Mouse (Mus musculus) megakaryocyte-erythroid progenitor cell, adult 5 weeks (primary cell): ENCODE data around the gene Znrf4. TPM values are rescaled to one million over a fixed set of nuclear protein-coding genes. Genes with fewer than 3 reads are reported as not detected.

ENCODE experiments used
- polyA plus RNA-seq: library from polyadenylated mRNA; stranded (reverse); fragments of >175 nt; gene quantifications from 2 replicates; pipeline ENCODE4 v1.2.3, GENCODE M21; 2012

Znrf4 gene
- not detected in 2 replicates for polyA plus RNA-seq

GRCm38 (mm10) chr17:56512310-56512709 is at the start of gene Znrf4:
TSS of gene Znrf4 (minus strand) at chr17:56512431.

GRCm38 (mm10) chr17:56554122-56554551 is 41.9 kb upstream of the Znrf4 start, which contains the start of gene Gm20219:
TSS of gene Gm20219 (minus strand) at chr17:56554387.

GRCm38 (mm10) chr17:56476402-56476752 is 35.9 kb downstream of the Znrf4 start, which contains the start of gene Ptprs:
TSS of gene Ptprs (minus strand) at chr17:56476483.

Other genes with a start within 250 kb of the Znrf4 start
- 12.2 and 16.1 TPM in 2 replicates for gene Ticam1, start 235.6 kb downstream of the Znrf4 start, polyA plus RNA-seq
- 17.2 and 24.5 TPM in 2 replicates for gene Plin3, start 219.6 kb downstream of the Znrf4 start, polyA plus RNA-seq
- gene Arrdc5, start 212.1 kb downstream of the Znrf4 start, polyA plus RNA-seq: not detected in 2 replicates
- 107 and 124 TPM in 2 replicates for gene Uhrf1, start 209.1 kb downstream of the Znrf4 start, polyA plus RNA-seq
- gene Kdm4b, start 186.4 kb downstream of the Znrf4 start, polyA plus RNA-seq: 21.9 and 26.4 TPM in 2 replicates
- 146 and 239 TPM in 2 replicates for gene Ptprs, start 35.9 kb downstream of the Znrf4 start, polyA plus RNA-seq
- gene Gm20219, start 42.0 kb upstream of the Znrf4 start, polyA plus RNA-seq: 0.79 and 1.2 TPM in 2 replicates
- 222 and 401 TPM in 2 replicates for gene Safb2, start 72.2 kb upstream of the Znrf4 start, polyA plus RNA-seq
- gene Safb, start 72.4 kb upstream of the Znrf4 start, polyA plus RNA-seq: 122 and 190 TPM in 2 replicates
- 289 and 328 TPM in 2 replicates for gene 2410015M20Rik, start 97.3 kb upstream of the Znrf4 start, polyA plus RNA-seq
- 8,768 and 8,813 TPM in 2 replicates for gene Rpl36, start 101.0 kb upstream of the Znrf4 start, polyA plus RNA-seq
- 83.3 and 99.4 TPM in 2 replicates for gene Lonp1, start 114.5 kb upstream of the Znrf4 start, polyA plus RNA-seq
- gene Catsperd, start 115.7 kb upstream of the Znrf4 start, polyA plus RNA-seq: 0.08 and 0.35 TPM in 2 replicates
- gene Ranbp3, start 160.9 kb upstream of the Znrf4 start, polyA plus RNA-seq: 104 and 107 TPM in 2 replicates
- gene Ndufa11, start 205.3 kb upstream of the Znrf4 start, polyA plus RNA-seq: 280 and 302 TPM in 2 replicates
- gene Vmac, start 205.6 kb upstream of the Znrf4 start, polyA plus RNA-seq: 15.8 and 18.8 TPM in 2 replicates
- 3.7 and 4.5 TPM in 2 replicates for gene Nrtn, start 245.1 kb upstream of the Znrf4 start, polyA plus RNA-seq